Mouse (Mus musculus) urinary bladder, postnatal 4 days (tissue): ENCODE measurements around the gene AC141477.1.
A peak's percentile ranks its signal among the peaks of the same experiment; 100 is the strongest.

Experiments used
- DNase-seq, 2 experiments: peaks; one replicate each; pipeline ENCODE4 v3.0.0; 2021 to 2022; ENCODE audit warnings: low spot score in 2 of 2

Gene AC141477.1

GRCm38 (mm10) chr10:76440281-76440680 is at the start of gene AC141477.1:
Gene AC141477.1, minus strand, starts transcription at chr10:76440444.
- DNase-seq: no peak

GRCm38 (mm10) chr10:76489205-76489604 is 49.0 kb upstream of the AC141477.1 start:
- no peak for DNase-seq

DNA sequence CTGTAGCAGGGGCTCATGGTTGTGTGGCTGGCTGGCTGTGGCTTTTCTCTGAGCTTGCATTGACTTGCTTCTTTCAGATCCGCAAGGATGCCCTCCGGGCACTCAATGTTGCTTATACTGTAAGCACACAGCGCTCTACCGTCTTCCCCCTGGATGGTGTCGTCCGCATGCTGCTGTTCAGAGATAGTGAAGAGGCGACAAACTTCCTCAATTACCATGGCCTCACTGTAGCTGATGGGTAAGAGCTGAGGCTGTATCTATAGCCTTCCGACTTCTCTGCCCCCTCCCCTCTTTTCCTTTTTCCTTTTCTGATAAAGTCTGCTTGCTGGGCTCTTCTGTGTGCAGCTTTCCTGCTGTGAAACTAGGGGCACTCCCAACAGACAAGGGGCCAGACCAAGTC is 48.0 kb upstream of the AC141477.1 start:
- DNase-seq: no peak

DNA sequence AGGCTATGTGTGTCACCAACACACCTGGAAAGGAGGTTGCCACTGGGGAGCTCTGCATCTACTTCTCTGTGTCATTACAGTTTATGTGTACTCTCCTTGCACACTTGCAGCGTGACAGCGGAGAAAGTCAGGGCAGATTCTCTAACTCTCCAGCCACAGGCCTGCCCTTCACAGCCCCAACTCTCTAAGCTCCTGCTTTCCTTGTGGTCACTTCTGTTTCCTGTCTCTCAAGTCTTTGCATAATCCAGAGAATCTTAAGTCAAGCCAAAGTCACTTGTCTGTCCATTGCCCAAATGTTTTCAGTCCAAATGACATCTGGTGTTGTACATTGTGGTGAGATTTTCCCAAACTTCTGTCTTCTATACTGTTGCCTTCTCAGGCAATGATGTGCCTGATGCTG is 46.1 kb upstream of the AC141477.1 start:
- no peak for DNase-seq

GRCm38 (mm10) chr10:76481480-76481879 is 41.2 kb upstream of the AC141477.1 start:
- DNase-seq: no peak

DNA sequence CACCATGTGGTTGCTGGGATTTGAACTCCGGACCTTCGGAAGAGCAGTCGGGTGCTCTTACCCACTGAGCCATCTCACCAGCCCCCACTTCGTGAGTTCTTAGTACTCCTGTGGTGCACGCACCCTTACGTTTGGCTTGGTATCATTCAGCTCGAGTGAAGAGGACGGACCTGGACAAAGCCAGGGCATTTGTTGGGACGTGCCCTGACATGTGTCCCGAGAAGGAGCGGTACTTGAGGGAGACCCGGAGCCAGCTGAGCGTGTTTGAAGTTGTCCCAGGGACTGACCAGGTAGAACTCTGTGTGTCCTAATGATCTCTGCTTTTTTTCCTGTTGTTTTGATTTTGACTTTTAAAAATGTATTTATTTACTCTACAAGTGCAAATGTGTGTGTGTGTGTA is 40.6 kb upstream of the AC141477.1 start:
- DNase-seq: no peak

DNA sequence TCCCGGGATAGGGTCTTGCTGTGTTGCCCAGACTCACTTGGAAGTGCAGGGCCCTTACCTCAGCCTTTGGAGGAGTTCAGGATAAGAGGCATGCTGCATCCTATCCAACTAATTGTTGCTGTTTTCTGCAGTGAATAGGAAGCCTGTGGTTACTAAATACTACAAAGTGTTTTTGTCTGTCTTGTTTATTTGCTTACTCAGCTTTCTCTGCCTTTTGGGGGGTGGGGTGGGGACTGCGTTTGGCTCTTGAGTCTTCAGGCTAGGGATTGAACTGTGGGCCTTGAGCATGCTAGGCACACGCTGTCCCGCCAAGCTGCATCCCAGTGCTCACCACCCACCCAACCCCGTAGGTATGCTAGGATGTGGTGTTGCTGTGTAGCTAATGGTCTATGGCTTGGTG is 33.5 kb upstream of the AC141477.1 start:
- DNase-seq: no peak

- DNase-seq: peak; percentile 83 to 87
These were observed 28.2 kb upstream of the AC141477.1 start, which contains the start of the genes Mcm3ap and Ybey for GRCm38 (mm10) chr10:76468203-76469162. Gene Mcm3ap, plus strand, starts transcription at chr10:76468927. Gene Ybey, minus strand, starts transcription at chr10:76469114.

GRCm38 (mm10) chr10:76462721-76463120 is 22.5 kb upstream of the AC141477.1 start:
- no peak for DNase-seq

DNA sequence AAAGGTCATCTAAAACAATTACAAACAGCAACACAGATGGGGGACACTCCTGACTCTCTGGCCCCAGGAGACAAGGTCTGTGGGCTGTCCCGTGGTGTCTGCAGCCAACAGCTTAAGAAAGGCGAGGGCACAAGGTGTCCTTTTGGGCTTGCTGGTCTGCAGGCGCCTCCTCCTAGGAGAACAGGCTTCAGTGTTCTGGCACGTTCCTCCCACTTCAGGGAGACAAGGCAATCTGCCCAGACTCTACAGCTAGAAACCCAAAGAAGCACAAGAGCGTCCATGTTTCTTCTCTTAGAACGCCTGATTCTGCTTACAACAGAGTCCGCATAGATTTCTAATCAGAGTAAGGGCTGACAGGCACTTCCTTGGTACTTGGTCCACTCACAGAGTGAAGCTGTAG is 22.1 kb upstream of the AC141477.1 start:
- no peak for DNase-seq

GRCm38 (mm10) chr10:76461255-76461654 is 21.0 kb upstream of the AC141477.1 start:
- DNase-seq: no peak

DNA sequence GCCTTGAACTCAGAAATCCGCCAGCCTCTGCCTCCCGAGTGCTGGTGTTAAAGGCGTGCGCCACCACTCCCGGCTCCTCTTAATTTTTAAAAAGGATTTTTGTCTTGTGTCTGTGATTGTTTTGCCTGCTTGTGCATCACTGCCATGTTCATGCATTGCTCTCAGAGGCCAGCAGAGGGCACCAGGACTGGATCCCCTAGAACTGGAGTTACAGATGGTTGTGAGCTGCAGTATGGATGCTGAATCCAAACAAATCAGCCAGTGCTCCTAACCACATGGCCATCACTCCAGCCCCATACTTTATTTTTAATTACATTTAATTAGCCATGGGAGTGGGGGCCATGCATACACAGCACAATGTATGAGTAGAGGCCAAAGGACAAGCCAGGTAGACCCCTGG is 15.0 kb upstream of the AC141477.1 start:
- no peak for DNase-seq

DNA sequence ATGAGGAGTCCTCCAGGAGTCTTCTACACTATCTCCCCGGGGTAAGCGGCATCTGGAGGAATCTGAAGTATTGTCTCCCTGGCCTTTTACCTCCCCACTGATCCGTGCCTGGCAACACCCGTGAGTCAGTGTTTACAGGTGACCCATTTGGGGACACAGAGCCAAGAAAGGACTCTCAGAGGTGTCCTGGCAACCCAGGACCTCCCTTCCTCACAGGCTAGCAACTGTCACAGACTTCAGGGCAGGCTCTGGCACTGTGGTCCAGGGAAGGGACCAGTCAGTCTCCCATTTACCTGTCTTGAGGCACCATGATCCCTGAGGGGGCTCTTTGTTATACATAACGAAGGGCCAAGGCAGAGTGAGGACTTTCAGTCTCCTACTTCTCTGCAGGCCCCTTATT is 8.6 kb upstream of the AC141477.1 start, which contains the start of gene 2610028H24Rik:
TSS of gene 2610028H24Rik (plus strand) at position 231 of the 400 bp plus-strand sequence.
- no peak for DNase-seq

DNA sequence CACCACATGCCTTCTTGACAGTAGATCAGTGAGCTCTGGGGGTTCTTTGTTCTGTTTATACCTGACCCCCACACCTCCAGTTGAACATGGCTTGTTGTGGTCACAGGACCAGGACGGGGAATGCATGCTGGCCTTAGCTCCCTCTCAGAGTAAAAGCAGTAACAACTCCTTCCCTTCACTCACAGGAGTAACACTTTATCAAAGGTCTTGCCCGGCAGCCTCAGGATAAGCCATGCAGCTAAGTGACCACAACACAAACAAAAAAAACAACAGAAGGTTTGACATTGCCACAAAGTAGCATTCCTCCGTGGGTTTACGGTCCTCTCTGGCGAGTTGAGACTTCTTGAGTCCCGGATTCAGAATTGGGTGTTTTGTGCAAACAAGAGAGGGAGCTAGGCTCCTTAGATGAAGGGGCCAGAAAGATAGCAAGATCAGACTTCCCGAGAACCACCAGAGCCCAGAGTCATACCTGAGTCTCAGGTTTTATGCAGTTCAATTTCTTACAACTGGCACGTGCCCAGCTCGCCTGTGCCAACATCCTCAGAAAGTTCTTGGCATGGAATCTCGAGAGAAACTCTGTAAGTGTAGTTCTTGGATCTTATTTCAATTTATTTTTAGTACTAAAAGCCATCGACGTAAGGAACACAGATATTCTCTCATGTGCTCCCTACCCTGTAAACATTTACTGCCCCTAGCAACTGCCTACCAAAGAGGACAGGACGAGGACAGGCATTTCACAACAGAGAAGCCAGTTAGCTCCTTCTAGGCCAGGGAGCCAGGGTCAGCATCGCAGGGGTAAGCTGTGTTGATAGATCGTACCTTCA is 7.4 kb upstream of the AC141477.1 start:
- no peak for DNase-seq

- DNase-seq: no peak
These were observed 5.9 kb upstream of the AC141477.1 start for GRCm38 (mm10) chr10:76445996-76446681.

DNA sequence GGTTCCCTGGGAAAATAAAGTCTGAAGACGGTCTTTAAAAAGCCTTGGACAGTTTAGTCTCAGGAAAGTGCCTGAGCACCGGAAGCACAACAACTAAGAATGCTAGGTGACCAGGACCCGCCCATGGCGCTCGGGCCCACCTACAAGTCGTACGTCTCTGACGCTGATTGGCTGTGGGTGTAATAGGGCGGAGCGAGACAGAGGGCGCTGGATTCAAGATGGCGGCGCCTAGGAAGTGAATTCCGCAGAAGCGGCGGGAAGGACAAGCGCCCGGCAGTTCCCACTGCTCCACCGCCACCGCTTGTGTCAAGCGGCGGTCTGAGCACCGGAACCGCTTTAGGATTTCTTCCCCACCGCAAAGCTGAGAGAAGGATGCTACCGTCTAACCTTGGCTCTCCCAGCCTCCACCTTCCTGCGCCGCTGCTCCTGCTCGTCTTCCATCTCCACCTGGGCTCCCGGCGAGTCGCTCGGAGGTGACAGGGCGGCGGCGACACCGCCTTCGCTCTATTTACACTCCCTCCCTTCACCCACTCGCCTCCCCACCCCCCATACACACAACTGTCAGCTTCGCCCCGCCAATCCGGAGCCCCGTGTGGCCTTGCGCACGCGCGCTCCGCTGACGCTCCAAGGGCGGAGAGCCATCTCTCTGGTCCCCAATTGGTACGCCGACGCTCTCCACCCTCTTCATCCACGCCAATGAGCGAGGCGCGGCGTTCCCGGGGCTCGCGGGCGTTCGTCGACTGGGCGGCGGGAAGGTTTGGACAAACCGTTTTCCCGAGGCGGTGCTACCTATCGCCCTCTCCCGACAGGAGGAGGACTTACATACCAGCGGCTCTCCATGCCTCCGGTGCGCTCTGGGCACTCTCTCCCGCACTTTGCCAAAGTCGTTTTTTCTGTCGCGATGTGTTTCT is 2.2 kb upstream of the AC141477.1 start, which contains the start of gene Pcnt:
TSS of gene Pcnt (minus strand) at position 609 of the 911 bp plus-strand sequence.
- peak; percentile 97 for DNase-seq

GRCm38 (mm10) chr10:76439107-76439890 is 945 bp downstream of the AC141477.1 start:
- DNase-seq: no peak

- no peak for DNase-seq
These were observed 6.3 kb downstream of the AC141477.1 start for GRCm38 (mm10) chr10:76433925-76434324.

DNA sequence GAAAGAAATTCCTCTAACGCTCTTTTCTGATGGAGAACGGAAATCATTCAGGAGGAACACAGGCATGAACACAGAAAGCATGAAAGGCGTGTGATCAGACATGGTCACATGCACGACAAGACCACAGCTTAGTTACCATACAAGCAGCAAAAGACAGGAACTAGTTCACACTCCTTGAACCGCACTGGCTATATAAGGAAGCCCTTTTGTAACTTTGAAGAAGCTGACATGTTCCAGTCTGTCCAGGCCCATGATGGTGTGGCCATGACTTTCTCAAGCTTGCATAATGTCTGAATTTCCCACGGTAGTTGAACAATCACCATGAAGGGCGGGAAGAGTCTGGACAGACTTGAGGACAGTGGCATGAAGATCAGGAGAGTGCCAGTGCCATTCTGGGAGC is 14.6 kb downstream of the AC141477.1 start:
- no peak for DNase-seq

- no peak for DNase-seq
These were observed 23.4 kb downstream of the AC141477.1 start for GRCm38 (mm10) chr10:76416811-76417210.
